Comparison of ENCODE assay signal across 12 mouse cellular contexts in genomic region chr7:119875776-119876440, GRCm38 (mm10). TPM values are rescaled to one million over a fixed set of nuclear protein-coding genes. Genes with fewer than 3 reads are reported as not detected.
DNase-seq lines count a peak whose midpoint lies in the region; ATAC-seq lines count a peak whose summit lies in the region.
"Had no signal": no experiment of that assay in that cellular context is flagged by ENCODE, and none has a peak within 500 bp of the region (broad histone marks: within the 10 kb centered on the region; RNA-seq: fewer than 3 reads in every experiment).

No protein-coding gene starts in this region.

- intact Hi-C loops in left cerebral cortex, postnatal 25 days (cut with DNase I): loop anchor here (1.0 kb wide), 1 partner anchor 19 kb away; the partner anchor contains the start of gene Lyrm1

- H3K27me3 ChIP-seq in kidney, embryonic 15.5 days: no peaks in the 10 kb centered on the region
- H3K27me3 ChIP-seq in forebrain, embryonic 10.5 days (ENCODE audit: poor library complexity, severe bottlenecking): no peaks in the 10 kb centered on the region
- H3K27me3 ChIP-seq: heart, embryonic 13.5 days had no signal

- no peaks in the 10 kb centered on the region for H3K9me3 ChIP-seq in kidney, embryonic 15.5 days (replicated peaks)
- no peaks in the 10 kb centered on the region for H3K9me3 ChIP-seq in forebrain, embryonic 10.5 days
- H3K9me3 ChIP-seq: heart, embryonic 13.5 days had no signal

- H3K27ac ChIP-seq in kidney, embryonic 15.5 days: no peak overlapping the region
- no peak overlapping the region for H3K27ac ChIP-seq in forebrain, embryonic 10.5 days
- H3K27ac ChIP-seq: heart, embryonic 13.5 days had no signal

- H3K4me3 ChIP-seq in kidney, embryonic 15.5 days (replicated peaks): no peak overlapping the region
- H3K4me3 ChIP-seq in forebrain, embryonic 10.5 days: no peak overlapping the region
- H3K4me3 ChIP-seq: erythroblast, embryonic 14.5 days; heart, embryonic 13.5 days had no signal

- peak; percentile 81 for DNase-seq in kidney, adult 11 months
- peak; percentile 34 for DNase-seq in cerebellum, adult 11-12 months
- peak; percentile 78 to 82 for DNase-seq in frontal cortex, adult 2 months (ENCODE audit: extremely low spot score in 1 of 2, low spot score in 1 of 2)
- peak; percentile 55 to 93 for DNase-seq in left cerebral cortex, postnatal 25 days (ENCODE audit: low spot score in 2 of 2)
- no peak for DNase-seq in forebrain, embryonic 10.5 days (ENCODE audit: extremely low spot score, low spot score)
- DNase-seq in embryo, embryonic 11 days: no peak
- DNase-seq in thymus, postnatal 4 days: no peak
- DNase-seq: lung, embryonic 14.5 days; spleen, adult 18-20 months had no signal

- H3K36me3 ChIP-seq in kidney, embryonic 15.5 days: peaks cover 17% of the 10 kb centered on the region; the same call in 1 of the 2 replicates
- H3K36me3 ChIP-seq in forebrain, embryonic 10.5 days (replicated peaks): peaks cover 16% of the 10 kb centered on the region

- WGBS in kidney, embryonic 15.5 days: 59% methylated on average over 3 of the region's 3 CpGs
- WGBS in forebrain, embryonic 10.5 days: 76% methylated on average over 3 of the region's 3 CpGs

- H3K4me2 ChIP-seq in kidney, embryonic 15.5 days: no peak overlapping the region
- H3K4me2 ChIP-seq: heart, embryonic 13.5 days; lung, embryonic 14.5 days had no signal

- H3K4me1 ChIP-seq in kidney, embryonic 15.5 days: 0 out of 2 replicates have a peak, but pooled peaks cover 2% of the 10 kb centered on the region
- H3K4me1 ChIP-seq in forebrain, embryonic 10.5 days: 0 out of 2 replicates have a peak, but pooled peaks cover 3% of the 10 kb centered on the region

- H3K9ac ChIP-seq in kidney, embryonic 15.5 days: no peak overlapping the region
- H3K9ac ChIP-seq: heart, embryonic 13.5 days; lung, embryonic 14.5 days had no signal

- no peak for ATAC-seq in kidney, embryonic 15.5 days (replicated peaks; ENCODE audit: low FRiP score)

RNA-seq across cellular contexts. Expression of gene Lyrm1, which starts 19.8 kb away (rescaled TPM):
- 6.9 and 8.1 TPM in 2 replicates for polyA plus RNA-seq in kidney, embryonic 15.5 days (2015; fragmentation: Nextera tagmentation; extraction: Ambion mirVana)
- polyA plus RNA-seq in frontal cortex, adult 2 months (2012; rRNA removed): 17.8 and 19.1 TPM in 2 replicates
- 10 to 100 TPM; 11.6 to 12.1 TPM for total RNA-seq in left cerebral cortex, postnatal 25 days (2021)
- 8.7 and 9.6 TPM in 2 replicates for polyA plus RNA-seq in forebrain, embryonic 10.5 days (2016; fragmentation: Nextera tagmentation; extraction: Ambion mirVana)

RNA-seq across cellular contexts. Expression of gene Dcun1d3, which starts 20.2 kb away (rescaled TPM):
- 9.9 and 10.5 TPM in 2 replicates for polyA plus RNA-seq in kidney, embryonic 15.5 days (2015; fragmentation: Nextera tagmentation; extraction: Ambion mirVana)
- 10.7 and 11.3 TPM in 2 replicates for polyA plus RNA-seq in frontal cortex, adult 2 months (2012; rRNA removed)
- total RNA-seq in left cerebral cortex, postnatal 25 days (2021): 10 to 100 TPM; 29.8 to 35.6 TPM
- polyA plus RNA-seq in forebrain, embryonic 10.5 days (2016; fragmentation: Nextera tagmentation; extraction: Ambion mirVana): 12.8 and 14.3 TPM in 2 replicates

Comparison
In these comparisons a context has a peak if more than half of its experiments do, and no peak if none do; other contexts are left out.
1. DNase-seq: peak in kidney, adult 11 months (single experiment), cerebellum, adult 11-12 months (single experiment), frontal cortex, adult 2 months (2 of 2) and left cerebral cortex, postnatal 25 days (2 of 2); none in forebrain, embryonic 10.5 days (single experiment), embryo, embryonic 11 days (single experiment) and thymus, postnatal 4 days (single experiment).